Mouse (Mus musculus) midbrain, embryonic 15.5 days (tissue): ENCODE data around the gene Neu2. TPM values are rescaled to one million over a fixed set of nuclear protein-coding genes. Genes with fewer than 3 reads are reported as not detected.

Source experiments
- ATAC-seq: fragments of 200-750 bp; cut with Nextera tagmentation; replicated peaks from 2 replicates; pipeline ENCODE4 v1.8.0; 2017; ENCODE audit warnings: moderate TSS enrichment
- H3K27ac ChIP-seq: fragments of 300-500 bp; sonication (generic); 2 replicates; pipeline ENCODE4 v1.5.1; 2015; ENCODE audit warnings: mild to moderate bottlenecking, inconsistent platforms
- H3K27me3 ChIP-seq: fragments of 300-500 bp; sonication (generic); replicated peaks from 2 replicates; pipeline ENCODE4 v1.6.1; 2015; ENCODE audit warnings: inconsistent platforms
- H3K36me3 ChIP-seq: fragments of 300-500 bp; sonication (generic); replicated peaks from 2 replicates; pipeline ENCODE4 v1.6.1; 2015; ENCODE audit warnings: inconsistent platforms
- H3K4me1 ChIP-seq: fragments of 300-500 bp; sonication (generic); 2 replicates; pipeline ENCODE4 v1.6.1; 2015; ENCODE audit warnings: inconsistent platforms
- H3K4me2 ChIP-seq: fragments of 300-500 bp; sonication (generic); 2 replicates; pipeline ENCODE4 v1.6.1; 2015; ENCODE audit warnings: inconsistent platforms, mild to moderate bottlenecking, moderate library complexity
- H3K4me3 ChIP-seq: fragments of 300-500 bp; sonication (generic); 2 replicates; pipeline ENCODE4 v1.5.1; 2015; ENCODE audit warnings: mild to moderate bottlenecking, inconsistent platforms
- H3K9ac ChIP-seq: fragments of 300-500 bp; sonication (generic); 2 replicates; pipeline ENCODE4 v1.6.1; 2015; ENCODE audit warnings: mild to moderate bottlenecking, inconsistent platforms
- H3K9me3 ChIP-seq: fragments of 300-500 bp; sonication (generic); 2 replicates; pipeline ENCODE4 v1.6.1; 2016; ENCODE audit warnings: inconsistent platforms
- WGBS: fragments of 180-500 bp; shearing (Covaris S2); methylation state at CpG from one replicate; pipeline ENCODE4 v1.1.7; 2015; ENCODE audit warnings: mixed read lengths; 5-methylcytosine and 5-hydroxymethylcytosine counted together
- polyA plus RNA-seq: library from polyadenylated mRNA; unstranded; fragments of >200 nt; fragmentation: Nextera tagmentation; extraction: Ambion mirVana; gene quantifications from 2 replicates; pipeline ENCODE4 v1.2.1, GENCODE M21; 2015

Gene Neu2
- polyA plus RNA-seq, 1 experiment from 2014 or later: 0.46 TPM

GRCm38 (mm10) chr1:87507857-87508256 is 1.8 kb upstream of the Neu2 start:
- Histone ChIP-seq H3K4me2 (no peak overlapping the region), H3K4me1 (peaks cover 20% of the 10 kb centered on the region), H3K27me3 (peaks cover 23% of the 10 kb centered on the region), H3K4me3 (no peak overlapping the region), H3K27ac (no peak overlapping the region), H3K9ac (no peak overlapping the region), H3K36me3 (no peaks in the 10 kb centered on the region), H3K9me3 (no peaks in the 10 kb centered on the region)
- no peak for ATAC-seq
- WGBS: 64% methylated on average over 6 of the region's 6 CpGs

GRCm38 (mm10) chr1:87508591-87509560 is 813 bp upstream of the Neu2 start:
- WGBS: 22% methylated on average over 26 of the region's 26 CpGs
- Histone ChIP-seq H3K36me3 (no peaks in the 10 kb centered on the region), H3K4me3 (peak overlapping the region; percentile 83), H3K27me3 (peaks cover 23% of the 10 kb centered on the region), H3K27ac (no peak overlapping the region), H3K9me3 (no peaks in the 10 kb centered on the region), H3K4me1 (peaks cover 20% of the 10 kb centered on the region), H3K4me2 (peak overlapping the region; percentile 87), H3K9ac (peak overlapping the region; percentile 75)
- no peak; the same call in 1 of the 2 replicates for ATAC-seq

DNA sequence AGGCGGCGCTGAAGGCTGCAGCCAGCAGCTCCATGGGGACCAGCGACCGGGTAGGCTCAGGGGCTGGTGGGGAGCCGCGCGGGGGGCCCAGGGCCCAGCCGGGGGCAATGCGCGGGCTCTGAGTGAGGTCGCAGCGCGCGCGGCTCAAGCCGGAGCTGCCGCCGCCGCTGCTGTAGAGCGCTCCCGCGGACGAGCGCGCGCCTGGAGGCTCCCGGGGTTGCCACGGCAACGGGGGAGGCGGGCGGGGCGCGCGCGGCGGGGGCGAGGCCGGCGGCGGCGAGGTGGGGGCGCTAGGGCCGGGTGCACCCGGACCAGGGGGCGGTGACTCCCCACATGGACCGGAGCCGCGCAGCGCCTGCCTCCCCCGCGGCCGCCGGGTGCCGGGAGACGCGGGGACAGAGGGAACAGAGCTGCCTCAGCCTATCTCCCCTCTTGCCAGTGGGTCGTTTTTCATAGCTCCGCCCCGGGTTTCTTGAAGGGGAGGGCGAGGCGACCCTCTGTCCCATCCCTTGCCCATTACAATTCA is 540 bp downstream of the Neu2 start:
- H3K27ac ChIP-seq: peak overlapping the region; percentile 48
- H3K36me3 ChIP-seq: no peaks in the 10 kb centered on the region
- H3K4me1 ChIP-seq: peaks cover 20% of the 10 kb centered on the region
- no peaks in the 10 kb centered on the region for H3K9me3 ChIP-seq
- 0% methylated on average over 49 of the region's 61 CpGs for WGBS
- H3K9ac ChIP-seq: peak overlapping the region; percentile 75
- peak overlapping the region; percentile 83 for H3K4me3 ChIP-seq
- peak overlapping the region; percentile 87 for H3K4me2 ChIP-seq
- H3K27me3 ChIP-seq: peaks cover 23% of the 10 kb centered on the region
- peak; percentile 92 for ATAC-seq

GRCm38 (mm10) chr1:87510845-87511244 is 1.2 kb downstream of the Neu2 start:
- no peak overlapping the region for H3K9ac ChIP-seq

GRCm38 (mm10) chr1:87520467-87520866 is 10.8 kb downstream of the Neu2 start:
- Histone ChIP-seq H3K27me3 (no peaks in the 10 kb centered on the region), H3K4me1 (peaks cover 4% of the 10 kb centered on the region; the same call in 1 of the 2 replicates), H3K9me3 (no peaks in the 10 kb centered on the region), H3K9ac (no peak overlapping the region), H3K4me3 (no peak overlapping the region), H3K27ac (no peak overlapping the region), H3K4me2 (peak overlapping the region; percentile 21; the same call in 1 of the 2 replicates), H3K36me3 (no peaks in the 10 kb centered on the region)
- no peak for ATAC-seq

More at GRCm38 (mm10) chr1:87510845-87511244, 1.2 kb downstream of the Neu2 start:
- WGBS: 15% methylated on average over 5 of the region's 5 CpGs
- Histone ChIP-seq H3K4me1 (peaks cover 20% of the 10 kb centered on the region), H3K27ac (no peak overlapping the region), H3K9me3 (no peaks in the 10 kb centered on the region), H3K36me3 (no peaks in the 10 kb centered on the region), H3K27me3 (peaks cover 23% of the 10 kb centered on the region), H3K4me2 (peak overlapping the region; percentile 87), H3K4me3 (peak overlapping the region; percentile 83)
- ATAC-seq: peak; percentile 53

DNA sequence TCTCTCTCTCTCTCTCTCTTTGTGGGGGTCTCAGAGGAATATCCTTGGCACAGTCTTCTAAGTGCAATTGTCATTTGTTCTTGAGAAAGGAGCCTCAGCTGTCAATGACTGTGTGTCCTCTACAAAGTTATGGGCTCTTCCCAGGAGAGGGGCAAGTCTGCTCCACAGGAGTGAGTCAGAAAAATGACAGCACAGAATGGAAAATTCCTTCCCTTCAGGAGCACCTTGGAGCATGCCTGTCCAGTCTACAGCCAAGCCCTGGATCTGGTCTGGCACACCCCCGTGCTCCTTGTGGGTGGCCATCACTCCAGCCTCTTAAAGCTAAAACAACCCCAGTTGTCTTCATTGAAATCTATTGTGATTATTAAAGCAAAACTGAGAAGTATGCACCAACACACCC is 11.8 kb downstream of the Neu2 start:
- 67% methylated on average over 1 of the region's 1 CpGs for WGBS

GRCm38 (mm10) chr1:87525041-87525440 is 15.4 kb downstream of the Neu2 start:
- WGBS: 91% methylated on average over 7 of the region's 7 CpGs
- no peak for ATAC-seq

More for the DNA sequence above, 11.8 kb downstream of the Neu2 start:
- Histone ChIP-seq H3K4me3 (no peak overlapping the region), H3K9ac (no peak overlapping the region), H3K27ac (no peak overlapping the region), H3K36me3 (no peaks in the 10 kb centered on the region), H3K9me3 (no peaks in the 10 kb centered on the region), H3K4me2 (no peak overlapping the region), H3K4me1 (peaks cover 4% of the 10 kb centered on the region; the same call in 1 of the 2 replicates), H3K27me3 (no peaks in the 10 kb centered on the region)
- no peak for ATAC-seq

GRCm38 (mm10) chr1:87527191-87527590 is 17.5 kb downstream of the Neu2 start:
- WGBS: 80% methylated on average over 9 of the region's 9 CpGs
- Histone ChIP-seq H3K27ac (no peak overlapping the region), H3K9me3 (no peaks in the 10 kb centered on the region), H3K27me3 (no peaks in the 10 kb centered on the region), H3K4me3 (no peak overlapping the region), H3K4me1 (no peaks in the 10 kb centered on the region), H3K4me2 (no peak overlapping the region), H3K9ac (no peak overlapping the region), H3K36me3 (no peaks in the 10 kb centered on the region)
- no peak for ATAC-seq

More at GRCm38 (mm10) chr1:87525041-87525440, 15.4 kb downstream of the Neu2 start:
- Histone ChIP-seq H3K36me3 (no peaks in the 10 kb centered on the region), H3K27me3 (no peaks in the 10 kb centered on the region), H3K27ac (no peak overlapping the region), H3K9ac (no peak overlapping the region), H3K9me3 (no peaks in the 10 kb centered on the region), H3K4me1 (peaks cover 4% of the 10 kb centered on the region; the same call in 1 of the 2 replicates), H3K4me3 (no peak overlapping the region), H3K4me2 (no peak overlapping the region)

DNA sequence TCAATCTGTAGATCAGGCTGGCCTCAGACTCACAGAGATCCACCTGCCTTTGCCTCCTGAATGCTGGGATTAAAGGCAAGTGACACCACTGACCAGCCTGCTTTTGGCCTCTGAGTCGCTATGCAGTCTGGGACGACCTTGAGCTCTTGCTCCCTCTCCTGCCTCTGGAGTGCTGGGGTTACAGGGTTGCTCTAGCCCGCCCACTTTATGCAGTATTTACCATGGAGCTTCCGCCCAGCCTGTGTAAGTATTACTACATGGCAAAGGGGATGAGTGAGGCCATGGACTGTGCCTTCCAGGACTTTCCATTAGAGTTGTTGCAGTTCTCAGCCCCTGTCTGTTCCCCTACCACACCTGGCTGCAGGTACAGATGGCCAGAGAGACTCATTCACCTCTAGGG is 22.7 kb downstream of the Neu2 start:
- Histone ChIP-seq H3K36me3 (no peaks in the 10 kb centered on the region), H3K9ac (no peak overlapping the region), H3K4me2 (no peak overlapping the region), H3K9me3 (no peaks in the 10 kb centered on the region), H3K4me3 (no peak overlapping the region), H3K27me3 (no peaks in the 10 kb centered on the region), H3K27ac (no peak overlapping the region), H3K4me1 (no peaks in the 10 kb centered on the region)
- no peak for ATAC-seq
- 81% methylated on average over 4 of the region's 4 CpGs for WGBS

DNA sequence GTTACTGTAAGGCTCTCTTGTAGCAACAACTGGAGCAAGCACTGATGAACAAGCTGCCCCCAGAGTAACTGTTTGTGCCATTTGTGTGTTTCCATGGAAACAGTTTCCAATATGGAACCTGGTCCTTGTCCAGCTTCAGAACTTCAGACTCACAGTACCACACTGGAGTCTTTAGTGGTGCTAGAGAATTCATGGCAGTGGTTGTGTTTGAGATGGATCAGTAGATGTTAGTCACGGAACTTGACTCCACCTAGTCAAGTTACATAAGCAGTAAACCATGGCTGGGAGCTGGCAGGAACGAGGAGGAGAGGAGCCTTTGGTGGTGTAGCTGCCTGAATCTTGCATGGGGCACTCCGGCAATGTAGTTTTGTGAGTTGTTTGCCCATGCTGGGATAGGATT is 24.4 kb downstream of the Neu2 start:
- H3K27ac ChIP-seq: no peak overlapping the region
- ATAC-seq: no peak
- no peak overlapping the region for H3K4me2 ChIP-seq
- H3K9me3 ChIP-seq: no peaks in the 10 kb centered on the region
- H3K4me1 ChIP-seq: no peaks in the 10 kb centered on the region
- H3K4me3 ChIP-seq: no peak overlapping the region
- no peaks in the 10 kb centered on the region for H3K27me3 ChIP-seq
- H3K9ac ChIP-seq: no peak overlapping the region
- no peaks in the 10 kb centered on the region for H3K36me3 ChIP-seq
- WGBS: 85% methylated on average over 3 of the region's 3 CpGs

DNA sequence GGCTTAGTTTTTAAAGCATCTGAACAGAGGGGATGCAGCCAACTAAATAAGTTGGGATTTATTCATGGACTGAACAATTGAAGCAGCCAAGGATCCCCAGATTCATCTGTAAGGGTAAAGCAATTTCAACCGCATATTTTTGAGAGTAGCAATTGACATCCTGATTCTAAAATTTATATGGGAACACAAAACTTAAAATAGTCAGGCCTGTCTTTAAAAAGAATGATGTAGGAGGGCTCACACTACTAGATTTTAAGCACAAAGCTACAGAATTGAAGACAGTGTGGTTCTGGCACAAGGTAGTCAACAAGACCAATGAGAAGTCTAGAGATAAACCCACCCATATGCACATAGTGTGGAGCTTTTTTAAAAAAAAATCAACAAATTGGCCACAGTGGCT is 27.3 kb downstream of the Neu2 start:
- no peak overlapping the region for H3K4me3 ChIP-seq

DNA sequence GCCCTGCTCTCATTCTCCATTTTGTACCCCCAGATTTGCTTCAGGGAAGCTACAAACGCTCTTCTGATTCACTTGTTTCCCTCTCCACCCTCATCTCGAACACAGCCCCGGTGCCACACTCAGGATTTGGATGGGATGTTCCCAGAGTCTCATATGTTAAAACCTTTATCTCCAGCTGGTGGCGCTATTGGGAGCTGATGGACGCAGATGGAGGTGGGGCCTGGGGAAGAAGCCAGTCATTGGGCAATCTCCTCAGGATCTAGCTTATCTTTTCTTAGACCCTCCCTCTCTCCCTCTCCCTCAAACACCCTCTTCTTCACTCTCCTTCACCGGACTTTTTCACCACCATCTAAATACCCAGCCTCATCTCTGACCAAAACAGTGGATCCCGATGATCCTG is 31.9 kb downstream of the Neu2 start:
- H3K36me3 ChIP-seq: no peaks in the 10 kb centered on the region
- no peaks in the 10 kb centered on the region for H3K27me3 ChIP-seq
- no peak overlapping the region for H3K4me2 ChIP-seq
- peaks cover 10% of the 10 kb centered on the region for H3K4me1 ChIP-seq
- H3K4me3 ChIP-seq: no peak overlapping the region
- WGBS: 29% methylated on average over 7 of the region's 7 CpGs
- H3K9ac ChIP-seq: no peak overlapping the region
- ATAC-seq: no peak
- H3K9me3 ChIP-seq: no peaks in the 10 kb centered on the region
- H3K27ac ChIP-seq: no peak overlapping the region

More for the DNA sequence above, 27.3 kb downstream of the Neu2 start:
- no peak for ATAC-seq
- Histone ChIP-seq H3K27me3 (no peaks in the 10 kb centered on the region), H3K9me3 (no peaks in the 10 kb centered on the region), H3K4me2 (no peak overlapping the region), H3K27ac (no peak overlapping the region), H3K4me1 (no peaks in the 10 kb centered on the region), H3K36me3 (no peaks in the 10 kb centered on the region), H3K9ac (no peak overlapping the region)
- WGBS: 93% methylated on average over 1 of the region's 1 CpGs
